Mouse (Mus musculus) brain, embryonic 14.5 days (tissue): ENCODE data around the gene Plcb4.

Experiments used
- CTCF ChIP-seq: fragments of 200-500 bp; IDR thresholded peaks from 2 replicates; pipeline ENCODE4 v1.5.1; 2012; ENCODE audit warnings: inconsistent platforms, mild to moderate bottlenecking, moderate library complexity, borderline replicate concordance; ENCODE audit not compliant: insufficient read depth, insufficient read length; ENCODE audit errors: extremely low read depth
- POLR2A ChIP-seq: fragments of 200-500 bp; IDR thresholded peaks from 2 replicates; pipeline ENCODE4 v1.6.1; 2012; ENCODE audit warnings: mild to moderate bottlenecking, inconsistent platforms, borderline replicate concordance; ENCODE audit not compliant: poor library complexity, insufficient read depth, insufficient read length, severe bottlenecking; ENCODE audit errors: extremely low read depth

DNA sequence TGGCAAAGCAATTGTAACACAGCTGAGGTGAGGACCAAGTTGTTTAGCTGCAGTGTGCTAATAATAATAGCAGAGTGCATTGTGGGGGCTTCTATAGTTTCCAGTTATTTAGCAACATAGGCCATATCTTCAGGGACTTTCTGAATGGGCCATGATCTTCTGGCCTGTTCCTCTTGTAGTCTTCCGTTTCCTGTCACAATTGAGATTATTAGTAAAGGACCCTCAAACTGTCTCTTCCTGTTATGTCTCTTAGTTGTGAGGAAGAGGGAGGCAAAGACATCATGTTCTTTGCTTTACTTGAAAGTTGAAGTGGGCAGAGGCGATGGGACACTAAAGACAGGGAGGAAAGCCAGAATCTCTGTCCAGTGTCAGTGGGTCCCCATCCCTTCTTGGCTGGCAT is 195.2 kb downstream of the Plcb4 start:
- TF ChIP-seq CTCF, result no peak
- TF ChIP-seq POLR2A, result no peak
